Mouse (Mus musculus): ENCODE results near the gene Zfp507. TPM values are rescaled to one million over a fixed set of nuclear protein-coding genes. Genes with fewer than 3 reads are reported as not detected.
A peak's percentile ranks its signal among the peaks of the same experiment; 100 is the strongest.

The Zfp507 gene
- total RNA-seq, 2 experiments from 2014 or later: 30.6 to 33.6 TPM

DNA sequence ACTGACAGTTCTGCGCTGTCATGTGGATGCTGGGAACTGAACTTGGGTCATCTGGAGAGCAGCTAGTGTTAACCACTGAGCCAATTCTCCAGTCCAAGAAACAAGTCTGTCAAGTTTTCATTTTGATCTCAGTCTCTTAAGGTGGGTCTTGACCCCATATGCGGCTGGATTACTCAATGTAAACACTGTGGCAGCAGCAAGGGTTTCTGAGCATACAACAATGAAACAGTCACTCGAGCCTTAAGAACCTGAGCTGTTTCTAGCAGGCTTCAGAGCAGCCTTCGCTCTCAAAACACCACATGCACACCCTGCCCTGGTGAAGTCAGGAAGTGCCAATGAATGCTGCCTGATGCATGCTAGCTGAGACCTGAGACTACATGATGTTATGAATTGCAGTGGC lies 17.2 kb downstream of the Zfp507 start:
- DNase-seq (ENCODE audit: low spot score in 2 of 2): no peak

DNA sequence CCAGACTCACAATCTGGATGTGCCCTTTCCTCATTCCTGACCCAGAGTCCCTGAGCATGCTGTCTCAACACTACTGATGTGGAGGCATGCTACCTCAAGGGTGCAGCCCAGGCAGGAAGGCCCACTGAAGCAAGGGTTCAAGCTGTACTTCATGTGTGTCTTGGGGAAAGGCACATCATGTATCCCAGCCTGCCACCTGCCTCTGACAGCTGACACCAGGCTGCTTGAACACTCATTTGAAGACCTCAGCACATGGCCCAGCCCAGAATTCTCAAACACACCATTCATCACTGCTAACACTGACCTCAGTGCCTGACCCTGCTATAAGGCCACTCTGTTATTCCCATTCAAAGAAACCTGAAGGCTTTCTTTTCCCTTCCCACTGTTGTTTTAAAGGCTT lies 20.6 kb downstream of the Zfp507 start:
- DNase-seq (ENCODE audit: low spot score in 2 of 2): no peak

DNA sequence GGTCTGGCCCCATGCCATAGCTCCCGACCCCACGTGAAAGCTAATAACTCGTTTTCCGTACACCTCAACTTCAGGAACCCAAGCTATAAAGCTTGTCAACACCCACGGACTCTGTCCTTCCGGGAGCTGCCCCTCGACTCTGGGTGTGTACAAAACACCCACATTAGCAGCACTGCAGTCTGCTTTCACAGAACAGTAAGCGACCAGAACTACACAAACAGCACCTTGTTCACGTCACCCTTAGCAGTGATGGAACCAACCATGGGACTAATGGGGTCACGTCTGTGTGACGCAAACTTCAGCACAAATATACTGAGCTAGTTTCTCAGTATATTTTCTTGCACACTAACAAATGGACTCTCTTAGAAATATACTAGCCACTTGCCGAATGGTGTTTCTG lies 28.7 kb downstream of the Zfp507 start:
- DNase-seq (ENCODE audit: low spot score in 2 of 2): no peak

DNA sequence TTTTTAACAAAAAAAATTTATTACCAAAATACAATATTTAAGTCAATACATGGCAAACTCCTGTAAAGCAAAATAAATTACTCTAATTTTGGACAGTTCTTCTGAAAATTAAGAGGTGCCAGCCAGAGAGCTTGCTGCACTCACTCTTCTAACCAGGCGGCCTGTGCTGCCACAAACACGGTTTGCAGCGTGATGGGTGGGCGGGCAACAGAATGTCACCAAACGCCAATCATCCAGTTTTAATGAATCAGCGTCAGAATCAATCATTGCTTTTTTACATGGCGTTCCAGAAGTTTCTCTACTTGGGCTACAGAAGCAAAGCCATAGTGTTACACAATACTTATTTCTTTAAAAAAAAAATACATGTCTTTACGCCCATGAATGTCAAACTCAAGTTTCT lies 30.5 kb downstream of the Zfp507 start:
- peak; percentile 40 to 79 for DNase-seq (ENCODE audit: low spot score in 2 of 2)

DNA sequence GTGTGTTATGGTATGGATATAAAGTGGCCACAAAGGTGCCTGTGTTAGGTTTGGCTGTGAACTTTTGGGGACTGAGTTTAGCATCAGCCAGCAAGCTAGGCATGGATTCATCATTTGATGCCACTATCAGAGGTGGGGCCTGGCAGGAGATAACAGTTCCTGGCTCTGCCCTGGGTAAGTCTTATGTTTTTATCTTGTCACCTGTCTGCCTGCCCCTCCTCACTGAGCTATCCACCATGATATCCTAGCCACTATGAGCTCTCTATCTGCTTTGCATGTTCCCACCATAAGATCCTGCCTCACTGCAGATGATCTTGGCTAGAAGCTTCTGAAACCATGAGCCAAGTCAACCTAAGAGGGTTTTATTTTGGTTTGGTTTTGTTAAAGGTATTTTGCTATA lies 31.7 kb downstream of the Zfp507 start:
- no peak for DNase-seq (ENCODE audit: low spot score in 2 of 2)

DNA sequence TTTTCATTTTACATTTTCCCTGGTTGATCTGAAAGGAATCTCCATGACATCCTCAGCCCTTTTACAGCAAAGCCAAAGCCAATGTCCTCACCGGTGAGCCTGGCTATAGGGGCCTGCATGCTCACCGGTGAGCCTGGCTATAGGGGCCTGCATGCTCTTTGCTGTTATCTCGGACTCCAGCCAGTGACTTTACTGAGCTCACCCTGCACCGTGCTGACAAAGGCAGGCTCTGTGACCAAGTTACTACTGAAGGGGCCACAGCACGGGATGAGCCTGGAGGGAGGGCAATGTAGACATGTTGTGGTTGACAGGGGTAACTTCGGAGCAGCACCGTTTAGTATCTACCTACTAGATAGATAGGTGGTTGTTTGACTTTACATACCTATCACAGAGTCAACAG lies 32.7 kb downstream of the Zfp507 start:
- no peak for DNase-seq (ENCODE audit: low spot score in 2 of 2)

DNA sequence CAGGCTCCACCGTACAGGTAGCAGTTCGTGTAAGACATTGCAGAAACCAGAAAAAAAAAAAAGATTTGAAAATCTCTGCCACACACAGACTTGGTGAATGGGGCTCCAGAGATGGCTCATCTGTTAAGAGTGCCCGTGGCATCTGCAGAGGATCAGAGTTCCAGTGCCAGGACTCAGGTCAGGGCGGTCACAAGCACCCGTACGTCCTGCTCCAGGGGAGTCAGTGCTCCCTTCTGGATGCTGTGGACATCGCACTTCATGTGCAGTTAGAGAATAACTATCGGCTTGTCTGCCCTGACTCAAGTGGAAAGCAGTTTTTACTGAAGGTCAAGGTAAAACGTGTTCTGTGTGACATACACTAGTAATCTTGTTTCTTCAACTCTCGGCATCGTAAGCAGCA lies 38.3 kb downstream of the Zfp507 start:
- DNase-seq (ENCODE audit: low spot score in 2 of 2): no peak

DNA sequence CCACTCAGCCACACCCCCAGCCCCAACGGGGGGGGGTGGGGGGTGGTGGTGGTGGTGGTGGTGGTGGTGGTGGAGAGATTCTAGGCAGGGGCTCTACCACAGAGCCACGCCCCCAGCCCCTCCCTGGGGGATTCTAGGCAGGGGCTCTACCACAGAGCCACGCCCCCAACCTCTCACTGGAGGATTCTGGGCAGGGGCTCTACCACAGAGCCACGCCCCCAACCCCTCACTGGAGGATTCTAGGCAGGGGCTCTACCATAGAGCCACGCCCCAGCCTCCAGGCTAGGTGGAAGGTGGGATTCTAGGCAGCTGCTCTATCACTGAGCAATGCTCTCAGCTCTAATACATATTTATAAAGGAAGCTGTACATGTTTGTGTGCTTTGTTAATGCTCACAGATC lies 41.0 kb downstream of the Zfp507 start:
- no peak for DNase-seq (ENCODE audit: low spot score in 2 of 2)

DNA sequence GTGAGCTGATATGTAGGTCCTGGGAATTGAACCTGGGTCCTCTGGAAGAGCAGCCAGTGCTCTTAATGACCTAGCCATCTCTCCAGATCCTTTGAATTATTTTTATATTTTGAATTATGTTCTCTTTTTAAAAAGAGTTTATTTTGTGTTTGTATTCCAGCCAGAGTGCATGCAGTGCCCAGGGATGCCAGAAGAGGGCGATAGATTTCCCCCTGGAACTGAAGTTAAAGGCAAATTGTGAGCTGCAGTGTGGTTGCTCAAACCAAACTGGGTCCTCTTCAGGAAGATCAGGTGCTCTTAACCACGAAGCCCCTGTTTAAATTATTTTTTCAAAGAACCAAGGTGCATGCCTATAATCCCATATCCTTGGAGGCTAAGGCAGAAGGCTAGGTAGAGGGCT lies 43.2 kb downstream of the Zfp507 start:
- no peak for DNase-seq (ENCODE audit: low spot score in 2 of 2)

DNA sequence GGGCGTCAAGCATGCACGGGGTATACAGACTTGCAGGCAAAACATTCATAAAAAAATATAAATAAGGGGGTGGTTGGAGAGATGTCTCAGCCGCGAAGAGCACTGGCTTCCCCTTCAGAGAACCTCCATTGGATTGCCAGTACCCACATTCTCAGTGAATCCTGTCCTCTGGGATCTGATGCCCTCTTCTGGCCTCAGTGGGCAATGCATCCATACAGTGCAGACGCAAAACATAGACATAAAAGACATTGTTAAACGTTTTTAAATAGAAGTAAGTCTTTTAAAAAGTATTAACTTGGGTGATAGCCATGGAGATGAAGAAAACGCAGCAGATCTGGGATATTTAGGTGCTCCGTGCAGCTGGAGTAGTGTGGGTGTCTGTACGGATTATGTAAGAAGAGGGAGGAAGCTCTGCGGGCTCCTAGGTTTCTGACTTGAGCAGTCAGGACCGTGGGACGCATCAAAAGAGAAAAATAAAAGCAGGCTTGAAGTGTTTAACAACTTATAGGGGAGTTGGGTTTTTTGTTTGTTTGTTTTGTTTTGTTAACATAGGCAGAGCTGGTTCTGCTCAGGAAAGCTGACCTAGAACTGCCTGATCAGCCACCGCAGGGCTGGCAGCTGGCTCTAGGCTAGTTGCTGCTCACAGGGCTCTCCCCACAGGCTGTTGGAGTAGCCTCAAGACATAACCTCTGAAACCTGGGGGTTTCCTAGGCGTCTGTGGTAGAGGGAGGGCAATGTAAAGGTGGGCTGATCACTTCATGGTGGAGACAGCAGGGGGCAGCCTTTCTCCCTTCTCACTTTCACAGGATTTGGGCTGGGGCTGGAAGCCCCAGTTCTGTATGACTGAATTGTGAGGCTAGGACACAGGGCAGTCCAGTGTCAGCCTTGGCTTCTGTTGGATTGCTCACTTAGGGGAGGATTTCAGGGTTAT lies 46.0 kb downstream of the Zfp507 start:
- DNase-seq (ENCODE audit: low spot score in 2 of 2): no peak

DNA sequence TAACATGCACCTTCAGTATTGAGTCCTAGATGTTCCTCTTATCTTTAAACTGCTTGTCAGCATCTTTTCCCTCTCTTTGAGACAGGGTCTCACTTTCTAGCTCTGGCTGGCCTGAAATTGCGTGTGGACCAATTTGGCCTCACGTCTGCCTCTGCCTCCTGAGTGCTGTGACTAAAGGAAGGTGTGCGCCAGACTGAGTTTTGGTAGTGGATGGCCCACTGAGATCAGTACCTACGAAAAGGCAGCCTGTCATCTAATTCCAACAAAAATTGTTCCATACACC lies 48.0 kb downstream of the Zfp507 start:
- DNase-seq (ENCODE audit: low spot score in 2 of 2): no peak

DNA sequence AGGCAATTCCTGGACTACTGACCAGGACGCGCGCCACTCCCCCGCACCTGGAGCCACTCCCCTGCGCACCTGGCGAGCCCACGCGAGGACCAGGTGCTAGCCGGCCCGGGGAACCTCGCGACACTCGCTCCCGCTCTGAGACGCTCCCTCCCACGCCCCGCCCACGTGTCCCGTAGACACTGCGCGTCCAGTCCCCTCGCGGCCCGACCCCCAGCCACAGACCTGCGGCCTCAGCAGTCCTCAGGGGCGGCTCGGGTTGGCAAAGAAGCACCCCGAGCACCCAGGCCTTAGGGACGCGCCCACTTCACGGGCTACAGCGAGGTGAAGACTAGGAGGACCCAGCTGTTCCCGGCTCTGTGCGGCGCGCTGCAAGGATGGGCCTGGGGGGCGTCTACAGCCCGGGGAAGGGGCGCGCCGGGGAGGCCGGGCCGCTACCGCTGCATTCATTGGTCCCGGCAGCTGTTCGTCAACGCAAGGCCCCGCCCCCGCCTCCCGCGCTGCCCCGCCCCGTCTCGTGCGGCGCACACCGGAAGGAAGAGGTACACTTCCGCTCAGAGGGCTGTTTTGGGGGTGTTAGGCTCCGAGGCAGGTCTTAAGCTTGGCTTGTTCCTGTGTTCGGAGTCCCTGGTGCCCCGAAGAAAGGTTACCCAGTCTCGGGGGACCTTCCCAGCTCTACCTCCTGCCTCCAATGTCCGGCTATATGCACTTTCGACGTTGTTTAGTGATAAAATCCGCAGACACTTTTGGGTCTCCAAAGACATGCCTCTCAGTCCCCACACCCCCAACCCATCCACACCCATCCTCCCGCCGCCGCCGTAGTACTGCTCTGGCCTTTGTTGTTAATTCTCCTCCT lies 48.5 kb downstream of the Zfp507 start, which contains the start of gene Dpy19l3:
TSS of gene Dpy19l3 (minus strand) at position 422 of the 853 bp plus-strand sequence.
- DNase-seq (ENCODE audit: low spot score in 2 of 2): peak; percentile 80 to 89

DNA sequence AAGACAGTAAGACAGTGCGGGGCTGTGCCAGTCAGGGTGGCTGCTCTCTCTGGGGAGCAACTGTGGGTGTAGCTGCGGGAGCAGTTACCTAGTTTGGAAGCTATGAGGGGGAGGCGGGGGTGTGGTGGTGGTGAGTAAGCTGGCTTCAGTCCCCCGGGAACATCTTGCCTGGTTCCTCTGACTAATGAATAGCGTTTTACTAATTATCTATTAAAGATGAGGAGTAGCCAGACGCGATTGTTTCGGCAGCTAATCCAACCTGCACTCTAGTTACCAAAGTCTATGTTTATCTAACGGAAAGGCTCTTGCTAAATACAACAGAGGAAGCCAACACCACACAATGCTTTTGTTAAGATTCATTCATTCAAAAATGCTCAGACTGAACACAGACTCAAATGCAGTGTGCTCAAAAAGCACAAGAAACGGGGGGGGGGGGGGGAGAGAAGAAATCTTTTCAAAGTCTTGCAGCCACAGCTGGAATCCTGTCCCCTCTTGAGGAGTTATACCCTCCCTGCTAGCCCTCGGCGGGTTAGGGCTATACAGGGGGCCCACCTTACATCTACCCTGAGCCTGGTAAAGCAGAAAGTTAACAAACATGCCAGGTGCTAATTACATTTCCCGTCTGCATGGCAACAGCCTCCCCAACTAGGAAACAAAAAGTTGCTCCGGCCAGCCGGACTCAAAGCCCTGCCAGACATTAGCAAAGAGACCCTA lies 49.3 kb downstream of the Zfp507 start:
- DNase-seq (ENCODE audit: low spot score in 2 of 2): peak; percentile 71 to 86

DNA sequence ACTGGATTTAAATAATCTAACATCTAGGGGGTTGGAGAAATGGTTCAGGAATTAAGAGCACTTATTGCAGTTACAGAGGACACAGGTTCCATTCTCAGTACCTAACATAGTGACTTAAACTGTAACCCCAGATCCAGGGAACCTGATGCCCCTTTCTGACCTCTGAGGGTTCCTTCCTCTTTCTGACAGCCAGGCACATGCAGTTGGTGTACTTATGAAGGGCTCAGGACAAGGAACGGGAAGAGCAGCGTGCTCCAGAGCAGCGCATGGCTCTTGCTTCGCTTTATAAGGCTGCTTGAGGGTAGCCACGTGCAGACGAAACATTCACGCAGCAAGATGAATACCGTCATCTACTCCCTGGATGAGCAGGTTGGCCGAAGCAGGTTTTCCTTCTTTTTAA lies 51.9 kb downstream of the Zfp507 start:
- no peak for DNase-seq (ENCODE audit: low spot score in 2 of 2)

DNA sequence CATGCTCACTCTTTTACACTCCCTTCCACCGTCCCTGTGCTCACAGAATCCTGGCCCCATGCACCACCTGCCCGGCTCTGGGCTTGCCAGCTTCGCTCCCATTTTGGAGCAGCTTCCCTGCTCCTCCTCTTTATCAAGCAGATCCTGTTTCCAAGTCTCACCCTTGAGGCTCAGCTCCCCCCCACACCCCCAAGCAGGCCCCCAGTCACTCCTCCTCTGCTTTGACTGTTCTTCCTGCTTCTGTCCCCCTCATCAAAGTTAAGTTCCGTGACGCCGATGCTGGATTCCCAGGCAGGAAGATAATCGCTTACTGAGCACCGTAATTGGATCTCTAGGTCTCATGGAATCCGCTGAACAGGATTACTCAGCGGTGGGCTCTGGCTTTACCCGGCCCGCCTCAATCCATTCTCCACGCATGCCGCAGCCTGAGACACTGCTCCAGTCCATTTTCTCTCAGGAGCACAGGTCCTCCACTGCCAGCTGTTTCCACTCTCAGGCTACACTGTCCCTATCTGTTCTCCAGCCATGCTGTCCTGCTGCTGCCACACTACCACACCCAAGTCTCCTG lies 55.3 kb downstream of the Zfp507 start:
- DNase-seq (ENCODE audit: low spot score in 2 of 2): no peak

DNA sequence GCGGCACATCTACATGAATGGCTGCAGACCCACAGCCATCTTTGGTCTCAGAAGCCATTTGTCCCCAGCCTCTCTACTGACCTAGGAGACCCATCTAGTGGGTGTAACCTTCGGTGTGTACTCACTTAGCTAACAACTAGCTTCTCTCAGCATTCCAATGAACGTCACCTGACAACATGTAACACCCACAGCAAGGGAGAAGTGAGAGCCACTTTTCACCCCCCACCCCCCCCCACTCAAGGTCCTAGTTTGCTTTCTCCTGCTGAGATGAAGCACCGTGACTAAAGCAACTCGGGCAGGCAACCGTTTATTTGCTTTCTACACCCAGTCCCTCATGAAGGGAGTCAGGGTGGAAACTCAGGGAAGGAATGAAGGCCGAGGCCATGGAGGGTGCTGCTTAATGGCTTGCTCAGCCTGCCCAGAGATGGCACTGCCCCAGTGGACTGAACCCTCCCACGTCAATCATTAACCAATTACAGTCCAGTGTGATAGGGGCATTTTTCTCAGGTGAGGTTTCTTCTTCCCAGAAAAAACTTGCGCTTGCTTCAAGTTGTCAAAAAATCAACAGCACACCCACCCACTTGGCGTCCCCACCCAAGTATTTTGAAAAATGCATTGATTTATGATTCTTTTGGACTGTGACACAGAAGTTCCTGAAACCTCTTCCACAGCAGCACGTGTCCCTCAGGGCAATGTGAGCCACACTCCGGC lies 56.0 kb downstream of the Zfp507 start:
- DNase-seq (ENCODE audit: low spot score in 2 of 2): no peak

DNA sequence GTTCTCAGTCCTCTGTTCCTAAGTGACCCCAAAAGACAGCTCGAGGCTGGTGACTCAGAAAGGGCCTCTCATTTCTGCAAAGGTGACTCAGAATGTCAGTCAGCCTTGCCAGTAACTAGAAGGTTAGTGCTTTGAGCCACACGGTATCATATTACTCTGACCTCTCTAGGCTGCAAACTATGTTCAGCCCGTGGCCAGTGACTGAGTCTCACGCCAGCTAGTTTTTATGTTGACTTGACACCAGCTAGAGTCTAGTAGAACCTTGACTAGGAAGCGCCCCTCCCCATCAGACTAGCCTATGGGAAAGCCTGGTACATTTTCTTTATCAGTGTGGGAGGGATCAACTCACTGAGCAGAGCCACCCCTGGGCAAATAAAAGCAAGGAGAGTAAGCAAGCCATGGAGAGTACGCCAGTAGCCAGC lies 57.5 kb downstream of the Zfp507 start:
- DNase-seq (ENCODE audit: low spot score in 2 of 2): no peak

DNA sequence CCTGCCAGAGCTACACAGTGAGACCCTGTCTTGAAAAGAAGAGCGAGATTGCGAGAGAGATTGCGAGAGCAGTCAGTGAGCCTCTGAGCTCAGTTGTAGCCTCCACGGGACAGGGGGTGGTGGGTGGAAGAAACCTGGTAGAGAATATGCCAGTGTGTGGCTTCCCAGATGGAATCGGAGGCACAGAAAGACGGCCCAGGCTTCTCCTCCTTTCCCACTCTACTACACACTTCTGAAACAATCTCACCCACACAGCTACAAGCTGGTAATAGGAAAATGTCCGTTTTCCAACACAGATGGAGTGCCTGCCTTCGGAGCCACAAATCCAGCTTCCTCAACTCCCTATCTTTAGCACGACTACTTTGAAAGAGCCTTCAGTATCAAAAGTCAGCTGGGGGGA lies 58.0 kb downstream of the Zfp507 start:
- DNase-seq (ENCODE audit: low spot score in 2 of 2): peak; percentile 84 to 91

DNA sequence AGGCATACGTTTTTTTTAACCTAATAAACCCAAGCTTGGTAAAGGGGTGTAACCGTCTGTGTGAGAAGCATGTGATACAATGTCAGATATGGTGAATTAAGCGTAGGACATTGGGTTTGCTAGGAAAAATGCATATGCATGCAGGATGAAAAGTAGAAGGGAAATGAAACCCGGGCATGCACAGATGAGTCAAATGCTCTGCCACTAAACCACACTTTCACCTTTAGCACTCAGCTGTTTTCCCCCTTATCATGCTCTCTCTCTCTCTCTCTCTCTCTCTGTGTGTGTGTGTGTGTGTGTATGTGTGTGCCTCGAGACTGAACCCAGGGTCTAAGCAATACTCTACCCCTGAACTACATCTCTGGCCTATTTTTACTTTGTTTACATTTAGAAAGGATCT lies 60.5 kb downstream of the Zfp507 start:
- DNase-seq (ENCODE audit: low spot score in 2 of 2): no peak

DNA sequence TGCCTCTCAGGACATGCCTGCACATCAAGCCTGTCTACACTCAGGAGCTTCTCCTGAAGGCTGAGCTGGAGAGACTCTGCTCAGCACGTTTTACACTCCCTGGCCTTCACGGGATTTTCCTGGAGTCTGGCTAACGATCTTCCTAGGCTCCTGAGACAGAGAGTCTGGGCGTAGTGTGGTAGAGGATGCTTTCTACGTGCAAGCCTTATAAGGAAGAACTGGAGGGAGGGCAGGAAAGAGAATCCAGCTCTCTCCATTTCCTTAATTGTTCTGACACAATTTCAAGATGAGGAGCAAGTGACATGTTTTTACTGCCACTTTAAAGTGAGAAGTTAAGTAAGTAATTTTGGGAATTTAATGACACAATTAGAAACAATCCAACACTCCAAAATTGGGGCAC lies 60.9 kb downstream of the Zfp507 start:
- DNase-seq (ENCODE audit: low spot score in 2 of 2): no peak
